Mouse (Mus musculus): ENCODE measurements around the gene Hmgcs1.
"Not testable (repeated sequence)": the region's sequence is repeated elsewhere in the genome, so short reads cannot be mapped to it uniquely, and the experiment has no call there.

The Hmgcs1 gene

DNA sequence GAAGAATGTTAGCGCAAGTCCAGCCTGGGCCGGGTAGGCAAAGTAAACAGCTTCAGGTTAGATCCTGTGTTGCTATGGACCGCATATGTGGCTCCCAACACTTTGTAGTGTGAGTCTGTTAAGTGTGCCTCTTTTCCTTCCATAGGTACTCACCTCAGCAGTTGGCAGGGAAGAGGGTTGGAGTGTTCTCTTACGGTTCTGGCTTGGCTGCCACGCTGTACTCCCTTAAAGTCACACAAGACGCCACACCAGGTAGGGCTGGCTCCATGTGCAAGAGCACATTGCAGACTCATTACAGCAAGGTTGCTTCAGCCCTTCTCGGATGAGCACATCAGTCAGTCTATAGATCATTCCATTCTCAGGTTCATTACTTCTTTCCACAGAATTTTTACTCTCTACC is 14.1 kb downstream of the Hmgcs1 start:
- no peak for DNase-seq (ENCODE audit: low read depth, low spot score)

DNA sequence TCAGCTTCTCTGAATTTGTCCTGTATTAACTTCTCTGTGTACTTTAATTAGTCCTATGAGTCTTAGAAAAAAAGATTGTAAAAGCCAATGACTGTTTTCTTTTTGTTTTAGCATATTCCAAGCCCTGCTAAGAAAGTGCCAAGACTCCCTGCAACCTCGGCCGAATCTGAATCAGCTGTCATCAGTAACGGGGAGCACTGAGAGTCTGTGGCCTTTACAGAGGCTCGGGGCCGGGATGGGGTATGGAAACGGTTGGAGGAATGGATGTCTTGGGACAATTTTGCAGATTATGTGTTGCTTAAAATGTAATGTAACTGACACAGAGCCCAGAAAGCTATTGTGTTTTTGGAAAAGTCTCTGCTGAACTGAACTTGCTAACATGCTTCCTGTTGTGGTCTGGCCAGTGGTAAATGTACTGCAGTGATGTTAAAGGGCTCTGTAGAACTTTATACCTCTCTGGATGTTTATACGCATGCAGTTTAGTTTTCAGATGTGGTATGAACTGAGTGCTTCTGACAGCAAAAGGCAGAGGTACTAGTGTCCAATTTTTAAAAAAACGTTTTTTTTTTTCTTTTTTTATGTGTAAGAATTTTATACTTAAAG is 16.2 kb downstream of the Hmgcs1 start:
- DNase-seq (ENCODE audit: low read depth, low spot score), result not testable (repeated sequence)

DNA sequence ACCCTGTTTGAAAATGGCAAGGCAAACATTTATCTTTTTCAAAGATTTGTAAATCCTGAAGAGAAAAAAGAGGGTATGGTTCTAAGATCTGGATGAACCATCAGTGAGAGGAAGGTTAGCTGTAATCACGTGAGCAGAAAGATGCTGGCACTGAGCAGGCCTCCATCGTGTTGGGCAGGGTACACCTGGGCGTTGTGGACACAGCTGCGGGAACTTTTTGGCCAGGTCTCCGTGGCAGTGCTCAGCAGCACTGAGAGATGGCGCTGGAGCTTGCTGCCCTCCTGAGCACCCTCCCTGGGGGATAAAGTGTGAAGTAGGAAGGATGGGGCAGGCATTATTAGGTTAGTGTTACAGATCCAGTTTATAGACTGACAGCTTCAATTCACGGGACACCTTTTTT is 16.8 kb downstream of the Hmgcs1 start:
- DNase-seq (ENCODE audit: low read depth, low spot score), result no peak

DNA sequence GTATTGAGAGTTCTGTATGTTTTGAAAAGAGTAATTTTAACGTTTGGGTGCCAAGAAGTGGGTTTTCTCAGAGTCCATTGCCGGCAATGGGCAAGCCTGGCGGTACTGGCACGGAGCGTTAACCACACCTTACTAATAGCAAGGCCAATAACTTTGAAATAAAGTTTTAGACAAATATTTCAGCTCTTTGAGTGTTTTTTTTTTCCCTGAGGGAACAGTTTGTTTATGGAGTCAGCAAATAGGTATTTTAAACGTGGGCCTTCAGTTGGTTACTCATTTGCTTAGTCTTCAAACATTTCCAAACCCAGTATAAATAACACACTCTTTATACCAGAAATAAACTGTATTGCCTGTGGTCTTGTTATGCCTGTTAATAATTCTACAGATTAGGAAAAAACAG is 17.7 kb downstream of the Hmgcs1 start:
- no peak for DNase-seq (ENCODE audit: low read depth, low spot score)

DNA sequence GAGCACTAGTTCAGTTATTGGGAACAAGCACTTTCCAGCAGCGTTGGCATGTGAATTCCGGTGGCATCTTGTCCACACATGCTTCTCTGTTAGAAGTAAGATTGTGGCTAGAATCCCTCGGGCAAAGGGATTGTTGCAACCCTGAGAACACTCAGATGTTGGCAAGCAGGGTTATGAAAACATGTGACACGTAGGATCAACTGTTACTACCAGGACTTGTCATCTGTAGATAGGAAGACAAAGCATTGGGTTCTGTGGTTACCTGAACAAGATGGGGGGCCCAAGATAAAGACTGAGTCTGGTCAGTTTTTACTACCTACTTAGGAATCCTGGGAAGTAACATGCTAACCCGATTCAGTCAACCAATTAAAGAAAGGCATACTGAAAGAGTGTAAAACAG is 18.8 kb downstream of the Hmgcs1 start:
- DNase-seq (ENCODE audit: low read depth, low spot score), result peak; percentile 54

DNA sequence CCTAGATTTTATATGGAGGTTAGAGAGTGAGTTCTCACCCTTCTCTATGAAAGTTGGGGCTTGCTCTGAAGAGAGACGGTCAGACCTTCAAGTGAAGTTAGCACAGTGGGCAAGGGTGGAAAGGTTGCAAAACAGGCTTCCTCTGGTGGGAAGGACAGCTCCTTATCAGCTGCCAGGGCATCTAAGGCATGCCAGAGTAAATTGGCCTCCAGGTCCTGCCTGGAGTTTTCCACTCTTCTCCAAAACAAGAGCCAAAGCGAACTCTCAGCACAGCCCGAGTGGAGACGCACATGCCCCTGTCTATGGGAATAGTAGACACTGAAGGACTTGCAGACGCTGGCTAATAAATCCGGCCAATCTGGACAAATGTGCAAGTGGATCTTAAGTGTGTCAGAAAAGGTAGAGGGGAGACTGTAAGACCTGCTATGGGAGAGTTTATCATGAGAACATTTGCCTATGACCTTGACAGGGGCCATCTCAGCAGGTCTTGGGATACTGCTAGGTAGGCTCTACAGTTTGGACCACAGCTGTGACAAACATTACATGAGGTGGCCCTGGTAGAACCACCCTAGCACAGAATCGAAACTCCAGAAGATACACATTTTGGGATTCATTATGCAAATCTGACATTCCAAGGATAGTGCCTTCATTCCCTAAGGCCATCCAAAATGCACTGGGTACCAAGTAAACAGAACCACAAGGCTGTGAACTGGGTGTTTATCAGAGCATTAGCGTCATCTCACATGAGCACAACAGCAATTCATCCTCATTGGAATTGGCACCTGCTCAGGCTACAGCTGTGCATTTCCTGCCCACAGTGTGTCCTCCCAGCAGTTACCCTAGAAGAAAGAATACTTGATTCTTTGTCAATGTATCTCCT is 19.4 kb downstream of the Hmgcs1 start:
- DNase-seq (ENCODE audit: low read depth, low spot score), result no peak

DNA sequence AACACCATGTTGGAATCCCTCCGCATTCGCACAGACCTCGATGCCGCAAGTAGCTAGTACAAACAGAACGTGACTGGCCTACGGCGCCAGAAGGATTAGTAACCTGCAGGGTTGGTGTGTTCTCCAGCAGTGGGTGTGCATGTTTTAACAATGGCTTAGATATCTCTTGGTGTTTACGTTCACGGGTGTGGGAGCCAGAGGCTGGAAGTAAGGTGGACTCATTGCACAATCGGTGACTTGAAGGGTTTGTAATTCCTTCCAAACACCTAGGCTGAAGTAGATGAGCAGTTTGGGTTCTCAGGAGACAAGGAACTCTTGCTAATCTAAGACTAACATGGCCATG is 20.1 kb downstream of the Hmgcs1 start:
- no peak for DNase-seq (ENCODE audit: low read depth, low spot score)

DNA sequence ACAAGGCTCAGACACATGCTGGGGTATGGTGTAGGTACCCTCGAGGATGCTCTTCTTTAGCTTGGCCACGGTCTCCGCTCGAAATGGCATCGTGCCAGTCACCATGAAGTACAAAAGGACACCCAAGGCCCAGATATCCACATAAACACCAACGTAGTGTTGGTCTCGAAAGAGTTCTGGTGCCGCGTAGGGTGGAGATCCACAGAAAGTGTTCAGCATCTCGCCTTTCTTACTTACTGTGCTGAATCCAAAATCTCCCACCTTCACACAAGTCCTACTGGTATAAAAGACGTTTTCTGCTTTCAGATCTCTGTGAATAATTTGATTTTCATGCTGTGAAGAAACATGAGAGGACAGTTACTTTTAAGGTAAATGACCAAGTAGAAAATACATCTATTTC is 22.3 kb downstream of the Hmgcs1 start:
- DNase-seq (ENCODE audit: low read depth, low spot score), result no peak

DNA sequence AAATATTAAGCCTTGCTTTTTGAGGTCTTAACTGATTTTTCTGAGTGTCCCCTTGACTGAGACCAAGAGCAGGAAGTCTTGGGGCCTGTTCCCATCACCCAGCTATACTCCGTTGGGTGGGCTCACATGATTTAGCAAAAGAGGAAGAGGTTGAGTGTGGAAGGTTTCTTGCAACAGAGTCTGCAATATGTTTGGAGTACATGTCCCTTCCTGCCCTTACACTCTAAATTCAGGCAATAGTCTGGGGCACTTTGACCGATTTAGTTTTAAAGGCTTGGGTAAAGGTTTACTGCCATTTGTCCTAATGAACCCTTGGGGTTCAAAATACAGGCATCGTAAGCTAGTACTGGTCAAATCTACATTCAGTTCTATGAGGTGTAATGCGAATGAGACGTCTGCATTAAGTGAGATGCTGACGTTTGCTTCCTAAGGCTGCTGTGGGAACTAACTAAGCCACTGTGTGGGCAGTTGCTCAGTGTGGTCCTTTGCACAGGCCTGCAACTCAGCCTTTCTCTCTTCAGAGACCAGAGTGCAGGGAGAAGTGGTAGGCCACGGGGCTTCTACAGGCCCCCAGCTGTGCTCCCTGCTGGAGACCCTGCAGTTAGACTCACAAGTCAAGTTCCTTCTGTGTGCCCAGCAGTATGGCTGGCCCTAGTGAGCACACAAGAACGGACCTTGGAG is 23.1 kb downstream of the Hmgcs1 start:
- DNase-seq (ENCODE audit: low read depth, low spot score), result no peak

DNA sequence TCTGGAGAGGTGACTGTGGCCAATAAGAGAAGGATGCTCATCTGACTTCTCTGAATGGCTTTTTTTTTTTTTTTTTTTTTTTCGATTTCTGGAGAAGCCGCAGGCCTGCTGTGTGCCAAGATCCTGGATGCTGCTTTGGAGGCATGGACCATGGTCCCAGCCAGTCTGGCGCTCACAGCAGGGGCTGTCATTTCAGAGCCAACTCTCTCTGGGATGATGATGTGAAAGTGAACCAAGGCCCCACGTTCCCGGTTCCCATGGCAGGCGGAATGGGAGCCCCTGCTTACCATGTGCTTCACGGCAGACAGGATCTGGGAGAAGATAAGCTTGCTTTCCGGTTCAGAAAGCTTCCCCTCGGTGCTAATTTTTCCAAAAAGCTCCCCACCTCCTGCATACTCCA is 23.6 kb downstream of the Hmgcs1 start:
- DNase-seq (ENCODE audit: low read depth, low spot score), result no peak

DNA sequence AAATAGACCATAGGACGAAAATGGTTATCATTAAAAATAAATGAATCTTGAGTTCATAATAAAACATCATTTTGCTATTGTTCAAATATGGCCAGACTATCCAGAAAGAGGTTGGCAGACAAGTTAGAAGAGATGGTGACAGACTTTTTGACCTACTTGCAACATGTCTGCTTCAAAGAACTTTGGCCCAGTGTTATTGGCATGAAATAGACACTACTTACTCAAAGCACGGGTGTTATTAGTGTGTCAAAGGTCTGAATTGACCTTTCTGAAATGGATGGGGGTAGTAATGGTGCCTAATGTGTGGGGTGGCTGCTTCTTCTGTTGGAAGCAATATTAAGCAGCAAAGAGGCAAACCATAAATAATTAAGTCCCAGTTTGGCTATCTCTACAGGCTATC is 25.9 kb downstream of the Hmgcs1 start:
- no peak for DNase-seq (ENCODE audit: low read depth, low spot score)

DNA sequence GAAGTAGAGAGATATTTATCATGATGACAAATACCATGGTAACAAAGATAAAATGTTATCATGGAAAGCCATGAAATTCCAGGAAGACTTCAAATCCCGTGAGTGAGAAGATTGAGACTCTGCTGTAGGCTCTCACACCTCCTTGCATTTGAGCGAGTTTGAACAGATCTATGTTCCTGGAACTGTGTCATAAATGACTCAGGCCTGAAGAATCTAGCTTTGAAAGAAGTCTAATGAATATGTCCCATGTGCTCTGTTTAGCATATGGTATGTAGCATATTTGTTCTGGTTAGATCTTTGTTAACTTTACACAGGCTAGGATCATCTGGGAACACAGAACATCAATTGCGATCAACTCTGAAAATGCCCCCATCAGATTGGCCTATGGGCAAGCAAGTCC is 32.3 kb downstream of the Hmgcs1 start:
- DNase-seq (ENCODE audit: low read depth, low spot score), result peak; percentile 87

DNA sequence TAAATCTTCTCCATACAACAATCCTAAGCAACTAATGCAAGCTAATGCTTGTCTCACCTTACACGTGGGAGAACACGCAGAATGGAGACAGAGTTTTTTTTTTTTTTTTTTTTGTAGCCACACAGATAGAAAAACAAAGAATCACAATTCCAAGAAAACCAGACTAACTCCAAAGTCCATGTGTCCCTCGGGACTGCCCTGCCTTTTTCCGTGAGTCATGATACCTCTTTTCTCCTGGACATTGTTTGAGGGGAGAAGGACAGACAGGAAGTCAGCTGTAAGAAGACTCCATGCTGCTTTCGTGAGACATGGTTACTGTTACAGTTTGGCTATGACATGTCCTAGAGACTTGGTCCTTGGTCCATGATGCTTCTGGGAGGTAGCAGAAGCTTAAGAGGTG is 33.2 kb downstream of the Hmgcs1 start:
- peak; percentile 77 for DNase-seq (ENCODE audit: low read depth, low spot score)

DNA sequence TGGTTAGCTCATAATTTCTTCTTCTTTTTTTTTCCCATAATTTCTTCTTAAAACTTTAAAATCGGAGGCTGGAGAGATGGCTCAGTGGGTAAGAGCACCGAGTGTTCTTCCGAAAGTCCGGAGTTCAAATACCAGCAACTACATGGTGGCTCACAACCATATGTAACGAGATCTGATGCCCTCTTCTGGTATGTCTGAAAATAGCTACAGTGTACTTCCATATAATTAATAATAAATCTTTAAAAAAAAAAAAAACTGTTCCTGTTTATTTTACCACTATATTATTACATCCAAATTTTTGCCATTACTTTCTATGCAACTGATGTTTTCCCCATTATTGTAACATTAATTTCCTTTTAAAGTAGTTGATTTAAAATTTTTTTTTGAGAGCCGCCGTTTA is 34.4 kb downstream of the Hmgcs1 start:
- DNase-seq (ENCODE audit: low read depth, low spot score), result peak; percentile 58

DNA sequence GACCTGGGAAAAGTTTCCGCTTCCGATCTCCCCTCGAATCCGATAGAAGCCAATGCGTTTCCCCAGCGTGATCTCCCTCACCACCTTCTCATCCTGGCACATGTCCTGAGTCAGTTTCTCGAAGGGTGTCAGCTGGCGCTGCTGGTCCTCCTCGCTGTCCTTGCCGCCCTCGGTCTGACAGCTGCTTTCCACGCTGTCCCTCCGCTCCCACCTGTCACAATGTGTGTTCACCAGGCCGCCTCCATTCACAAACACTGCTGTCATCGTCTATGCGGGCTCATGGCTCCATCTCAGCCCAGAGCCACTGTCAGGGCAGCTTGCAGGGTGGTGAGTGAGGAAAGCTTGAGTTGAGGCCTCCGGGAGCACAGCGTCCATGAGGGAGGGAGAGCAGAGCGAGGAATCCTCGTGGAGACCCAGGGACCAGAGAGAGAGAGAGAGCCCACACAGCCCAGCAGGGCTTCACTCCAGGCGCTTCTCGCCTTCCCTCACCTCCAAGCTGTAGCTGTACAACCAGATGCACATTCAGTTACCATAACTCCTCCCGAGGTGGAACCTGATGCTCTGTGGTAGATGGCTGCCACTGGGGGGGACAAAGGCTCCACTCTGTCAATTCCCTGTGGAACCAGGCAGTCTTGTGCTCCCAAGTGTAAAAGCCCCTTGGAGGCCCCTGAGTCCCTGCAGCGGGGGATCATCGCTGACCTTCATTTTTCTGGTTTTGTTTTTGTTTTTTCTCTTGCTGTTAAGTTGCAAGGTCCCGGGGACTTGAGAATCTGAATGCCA is 37.6 kb downstream of the Hmgcs1 start:
- no peak for DNase-seq (ENCODE audit: low read depth, low spot score)

DNA sequence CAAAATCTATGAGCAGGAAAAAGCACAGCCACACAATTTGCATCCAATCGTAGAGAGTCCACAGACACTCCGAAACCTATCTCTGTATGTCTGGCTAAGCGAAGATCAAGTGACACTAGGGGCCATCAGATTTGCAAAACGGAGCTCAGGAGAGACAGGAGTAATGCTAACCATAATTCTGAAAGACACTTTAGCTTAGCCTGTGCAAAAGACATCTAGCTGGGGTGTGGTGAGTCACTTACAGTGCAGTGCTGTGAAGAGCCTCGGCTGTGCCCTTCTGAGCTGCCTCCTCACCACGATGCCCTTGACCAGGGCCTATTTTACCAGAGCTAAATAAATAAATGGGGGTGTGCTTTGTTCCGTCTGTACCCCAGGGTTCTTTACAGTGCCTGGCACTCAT is 39.2 kb downstream of the Hmgcs1 start:
- DNase-seq (ENCODE audit: low read depth, low spot score), result no peak

DNA sequence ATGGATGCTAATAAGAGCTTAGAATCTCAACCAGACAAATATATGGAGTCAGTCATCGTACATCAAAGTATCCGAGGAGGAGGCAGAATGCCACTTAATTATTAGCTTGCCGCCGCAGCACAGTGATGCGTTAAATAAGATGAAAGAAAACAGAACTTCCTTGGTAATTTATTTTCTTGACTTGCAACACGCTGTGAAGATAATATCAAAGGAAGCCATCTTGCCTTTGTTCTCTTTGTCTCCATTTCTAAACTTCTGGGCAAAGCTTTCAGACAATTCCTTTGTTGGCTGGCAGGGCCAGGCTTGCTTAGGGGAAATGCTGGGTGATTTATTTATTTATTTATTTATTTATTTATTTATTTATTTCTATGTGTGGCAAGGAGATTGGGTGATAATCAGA is 41.3 kb downstream of the Hmgcs1 start:
- no peak for DNase-seq (ENCODE audit: low read depth, low spot score)

DNA sequence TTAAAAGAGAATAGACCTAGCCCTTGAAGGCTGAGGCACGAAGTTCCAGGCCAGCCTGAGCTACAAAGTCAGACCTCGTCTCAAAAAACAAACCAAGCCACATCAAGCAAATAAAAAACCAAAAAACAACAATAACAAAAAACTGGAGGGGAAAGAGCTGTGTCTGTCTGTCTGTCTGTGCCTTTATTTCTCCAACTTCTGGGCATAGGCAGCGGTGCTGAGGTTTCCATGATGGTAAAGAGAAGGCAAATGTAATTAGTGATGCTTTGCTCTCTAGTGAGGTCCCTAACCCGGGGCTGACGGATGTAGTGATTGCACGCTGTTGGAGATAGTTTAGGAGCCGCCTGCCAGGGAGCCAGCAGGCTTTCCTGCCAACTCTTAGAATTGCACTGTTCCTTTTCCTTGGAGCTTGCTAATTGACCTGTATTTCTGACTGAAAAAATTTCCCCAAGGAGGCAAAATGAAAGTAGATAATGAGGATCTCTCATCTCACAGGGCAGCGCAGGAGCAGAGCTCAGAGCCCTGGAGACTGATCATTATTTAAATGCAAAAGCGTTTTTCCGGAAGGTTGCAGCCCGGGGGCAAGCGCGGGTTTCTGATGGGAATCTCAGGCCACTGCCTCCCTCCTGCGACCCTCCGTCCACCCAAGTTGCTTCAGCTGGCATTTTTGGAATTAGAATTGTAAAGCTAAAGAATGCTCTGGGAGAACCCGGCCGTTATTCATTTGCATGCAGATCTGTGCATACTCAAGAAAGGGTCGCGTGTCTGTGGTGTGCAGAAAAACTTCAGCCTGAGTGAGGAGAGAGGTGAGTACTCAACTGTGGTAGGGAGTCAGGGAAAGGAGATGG is 51.4 kb downstream of the Hmgcs1 start:
- DNase-seq (ENCODE audit: low read depth, low spot score), result no peak

DNA sequence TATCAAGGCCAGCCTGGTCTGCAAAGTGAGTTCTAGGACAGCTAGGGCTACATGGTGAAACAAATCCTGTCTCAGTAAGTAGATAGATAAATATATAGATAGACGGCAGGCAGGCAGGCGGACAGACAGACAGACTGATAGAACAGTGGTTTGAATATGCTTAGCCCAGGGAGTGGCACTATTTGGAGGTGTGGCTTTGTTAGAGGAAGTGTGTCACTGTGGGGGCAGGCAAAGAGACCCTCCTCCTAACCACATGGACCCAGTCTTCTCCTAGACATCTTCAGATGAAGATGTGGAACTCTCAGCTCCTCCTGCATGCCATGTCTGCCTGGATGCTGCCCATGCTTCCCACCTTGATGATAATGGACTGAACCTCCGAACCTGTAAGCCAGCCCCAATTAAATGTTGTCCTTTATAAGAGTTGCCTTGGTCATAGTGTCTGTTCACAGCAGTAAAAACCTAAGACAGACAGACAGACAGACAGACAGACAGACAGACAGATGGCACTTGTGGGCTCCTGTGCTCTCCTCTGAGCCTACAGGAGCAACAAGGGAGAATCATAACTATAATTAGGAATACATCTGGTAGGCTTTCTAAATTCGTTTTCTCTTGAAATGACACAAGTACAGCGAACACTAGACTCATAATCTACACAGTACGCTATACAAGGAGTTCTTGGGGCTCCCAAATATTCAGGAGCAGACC is 52.7 kb downstream of the Hmgcs1 start:
- DNase-seq (ENCODE audit: low read depth, low spot score), result no peak

DNA sequence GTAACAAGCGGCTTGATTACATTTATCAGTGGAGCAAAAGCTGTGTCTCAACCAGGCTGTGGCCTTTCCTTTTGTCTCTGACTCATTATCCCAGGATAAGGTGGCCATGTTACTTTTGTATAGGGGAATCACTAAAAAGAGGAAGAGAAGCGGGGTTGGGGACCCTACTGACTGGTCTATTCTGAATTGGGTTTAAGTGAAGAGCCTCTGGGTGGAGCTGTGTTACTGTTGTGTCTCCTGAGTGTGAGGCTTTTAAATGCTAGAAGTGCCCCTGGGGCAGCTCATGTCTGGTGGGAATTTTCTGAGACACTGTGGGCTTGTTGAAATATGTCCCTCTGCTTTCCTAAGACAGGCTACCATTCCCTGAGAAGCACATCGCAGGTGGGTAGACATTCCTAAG is 53.3 kb downstream of the Hmgcs1 start:
- no peak for DNase-seq (ENCODE audit: low read depth, low spot score)

DNA sequence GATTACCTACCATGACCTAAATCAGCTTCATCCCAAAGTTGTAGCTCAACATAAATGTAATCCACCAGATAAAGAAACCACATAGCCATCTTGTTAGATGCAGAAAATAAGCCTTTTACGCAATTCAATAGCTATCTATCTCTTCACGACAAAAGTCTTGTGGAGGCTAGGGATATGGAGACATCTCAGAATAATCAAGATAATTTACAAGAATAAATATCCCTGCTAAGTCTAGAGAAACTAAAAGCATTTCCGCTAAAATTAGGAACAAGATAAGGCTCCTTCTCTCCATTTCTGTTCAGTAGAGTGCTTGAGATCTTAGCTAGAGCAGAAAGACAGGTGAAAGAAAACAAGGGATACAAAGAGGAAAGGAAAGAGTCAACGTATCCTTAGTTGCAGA is 56.8 kb downstream of the Hmgcs1 start:
- DNase-seq (ENCODE audit: low read depth, low spot score), result no peak

Data from 3T3-L1 (cell line).